Mouse (Mus musculus) embryonic fibroblast, embryonic 13.5 days (primary cell): ENCODE data around the gene Ppp6r3.

Experiments
- CTCF ChIP-seq: IDR thresholded peaks from 2 replicates; pipeline ENCODE4 v1.5.1; 2011; ENCODE audit warnings: mild to moderate bottlenecking, control low read depth, low read length, moderate library complexity, borderline replicate concordance; ENCODE audit not compliant: insufficient read depth
- POLR2A ChIP-seq: IDR thresholded peaks from 2 replicates; pipeline ENCODE4 v1.6.1; 2011; ENCODE audit warnings: low read depth, mild to moderate bottlenecking, control low read depth, low read length, moderate library complexity

- no peak for TF ChIP-seq CTCF
- TF ChIP-seq POLR2A = no peak
These were observed 18.8 kb upstream of the Ppp6r3 start for GRCm38 (mm10) chr19:3594316-3594715.
